Mouse (Mus musculus): ENCODE results near the gene Cyb561. TPM values are rescaled to one million over a fixed set of nuclear protein-coding genes. Genes with fewer than 3 reads are reported as not detected.

Gene Cyb561
- total RNA-seq, 2 experiments from 2014 or later = 85.8 to 88.9 TPM

Other genes starting within 250 kb of the Cyb561 start
- gene Ace, start 14.6 kb upstream of the Cyb561 start, total RNA-seq (2021) = 10 to 100 TPM; 10.9 to 12.2 TPM
- gene Ace3, start 41.3 kb upstream of the Cyb561 start, total RNA-seq (2021) = not detected
- gene Kcnh6, start 54.8 kb upstream of the Cyb561 start, total RNA-seq (2021) = 1 to 10 TPM; 1.6 to 2.0 TPM
- gene Dcaf7, start 83.5 kb upstream of the Cyb561 start, total RNA-seq (2021) = 100 to 1,000 TPM; 152 to 168 TPM
- gene Taco1, start 112.7 kb upstream of the Cyb561 start, total RNA-seq (2021) = 10 to 100 TPM; 18.0 to 18.6 TPM
- gene Map3k3, start 131.3 kb upstream of the Cyb561 start, total RNA-seq (2021) = 10 to 100 TPM; 25.1 to 29.5 TPM
- gene Gm10840, start 207.5 kb upstream of the Cyb561 start, total RNA-seq (2021) = not detected
- gene Limd2, start 207.5 kb upstream of the Cyb561 start, total RNA-seq (2021) = 100 to 1,000 TPM; 101 to 103 TPM
- gene Strada, start 248.8 kb upstream of the Cyb561 start, total RNA-seq (2021) = 10 to 100 TPM; 24.8 to 25.5 TPM

Data from left cerebral cortex, postnatal 25 days (tissue).